Mouse (Mus musculus): ENCODE measurements around the gene Dhx37.
"Not testable (repeated sequence)": the region's sequence is repeated elsewhere in the genome, so short reads cannot be mapped to it uniquely, and the experiment has no call there.

Dhx37 gene

DNA sequence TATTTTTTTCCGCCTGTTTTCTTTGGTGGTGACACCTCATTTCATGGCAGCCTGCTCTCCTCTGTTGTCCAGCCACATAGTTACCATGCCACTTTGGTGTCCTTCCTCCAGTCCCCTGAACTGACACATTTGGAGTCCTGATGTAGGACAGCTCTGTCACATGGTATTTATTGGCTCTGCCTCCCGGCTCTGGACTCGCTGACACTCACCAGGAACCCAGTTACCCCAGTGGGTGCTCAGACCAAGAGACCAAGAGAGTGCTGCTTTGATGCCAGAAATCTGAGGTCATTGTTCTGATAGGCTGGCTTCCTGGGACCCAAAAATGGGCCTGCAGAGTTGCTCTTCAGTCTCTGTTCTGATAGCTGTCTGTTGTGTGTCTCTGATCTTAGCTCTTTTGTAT, 14.1 kb upstream of the Dhx37 start:
- no peak for DNase-seq

- DNase-seq: no peak
Observed at GRCm38 (mm10) chr5:125446344-125446743, 12.4 kb upstream of the Dhx37 start.

- DNase-seq: no peak
Observed at GRCm38 (mm10) chr5:125444554-125444953, 10.6 kb upstream of the Dhx37 start.

GRCm38 (mm10) chr5:125443915-125444314, 10.0 kb upstream of the Dhx37 start:
- DNase-seq: no peak

GRCm38 (mm10) chr5:125443335-125443734, 9.4 kb upstream of the Dhx37 start:
- DNase-seq: no peak

- DNase-seq: peak; percentile 33
Observed at GRCm38 (mm10) chr5:125442136-125442995, 8.4 kb upstream of the Dhx37 start.

DNA sequence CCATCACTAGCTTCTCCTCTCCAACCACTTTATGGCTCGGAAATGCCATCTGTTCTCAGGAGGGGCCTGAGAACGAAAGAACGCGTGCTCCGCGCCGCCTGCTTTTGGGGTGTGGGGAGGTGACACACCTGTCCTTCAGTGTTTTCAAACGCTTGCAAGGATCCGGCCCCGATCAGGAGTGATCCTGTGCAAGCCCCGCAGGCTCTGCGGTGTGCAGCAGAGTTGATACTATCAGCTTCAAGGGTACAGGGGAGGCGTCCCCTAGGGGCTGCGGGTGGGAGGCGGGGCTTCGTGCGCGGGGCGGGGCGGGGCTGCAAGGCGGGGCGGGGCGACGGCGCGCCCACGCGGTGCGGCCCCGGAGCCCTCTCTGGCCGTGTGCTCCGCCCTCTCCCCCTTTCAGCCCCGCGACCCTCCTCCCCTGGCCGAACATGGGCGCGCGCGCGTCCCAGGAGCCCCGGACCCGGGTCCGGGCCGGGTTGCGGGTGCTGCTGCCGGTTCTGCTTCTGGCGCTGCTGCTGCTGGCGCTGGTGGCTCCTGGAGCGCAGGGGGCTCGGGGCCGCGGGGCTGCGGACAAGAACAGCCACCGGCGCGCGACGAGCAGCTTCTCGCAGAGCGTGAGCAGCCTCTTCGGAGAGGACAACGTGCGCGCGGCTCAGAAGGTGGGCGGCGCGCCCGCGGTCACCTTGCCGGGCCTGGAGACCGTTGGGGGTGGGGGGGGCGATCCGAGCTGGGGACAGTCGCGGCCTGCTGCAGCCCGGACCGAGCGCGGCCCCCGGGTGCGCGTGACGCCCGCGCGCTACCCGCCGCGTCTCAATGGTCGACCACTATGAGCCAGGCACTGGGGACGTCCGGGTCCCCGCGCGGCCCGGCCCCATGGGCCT, 7.6 kb upstream of the Dhx37 start, which contains the start of gene Bri3bp:
TSS of gene Bri3bp (plus strand) at position 335 of the 881 bp plus-strand sequence.
- DNase-seq: peak; percentile 40

DNA sequence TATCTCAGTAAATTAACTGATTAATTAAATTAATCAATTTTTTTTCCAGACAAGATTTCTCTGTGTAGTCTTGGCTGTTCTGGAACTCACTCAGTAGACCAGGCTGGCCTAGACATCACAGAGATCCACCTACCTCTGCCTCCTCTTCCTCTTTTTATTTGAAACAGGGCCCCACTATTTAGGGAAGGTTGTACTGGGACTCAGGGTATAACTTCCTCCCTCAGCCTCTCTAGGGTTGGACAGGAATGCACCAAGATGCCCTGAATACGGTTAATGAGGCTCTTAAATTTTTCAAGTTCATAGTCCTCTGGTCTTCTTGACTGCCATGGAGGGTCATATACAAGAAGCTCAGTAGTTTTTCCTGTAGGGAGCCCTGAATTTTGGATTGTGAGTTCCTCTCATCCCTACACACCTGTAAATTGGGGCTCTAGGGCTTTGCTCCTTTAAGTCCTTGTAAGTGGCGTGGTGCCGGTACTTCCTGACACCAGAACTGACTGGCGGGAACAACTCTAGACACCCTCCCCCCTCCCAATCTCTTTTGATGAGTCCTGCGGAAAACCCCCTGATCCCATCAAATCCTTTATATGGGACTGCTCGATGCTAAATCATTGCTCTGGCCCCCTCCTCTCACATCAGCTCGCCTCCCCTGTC, 6.8 kb upstream of the Dhx37 start:
- DNase-seq: peak; percentile 23

- not testable (repeated sequence) for DNase-seq
Observed at GRCm38 (mm10) chr5:125434347-125434746, 426 bp upstream of the Dhx37 start.

- not testable (repeated sequence) for DNase-seq
Observed at GRCm38 (mm10) chr5:125432324-125432723, 1.6 kb downstream of the Dhx37 start.

- no peak for DNase-seq
Observed at GRCm38 (mm10) chr5:125426343-125426742, 7.6 kb downstream of the Dhx37 start.

DNA sequence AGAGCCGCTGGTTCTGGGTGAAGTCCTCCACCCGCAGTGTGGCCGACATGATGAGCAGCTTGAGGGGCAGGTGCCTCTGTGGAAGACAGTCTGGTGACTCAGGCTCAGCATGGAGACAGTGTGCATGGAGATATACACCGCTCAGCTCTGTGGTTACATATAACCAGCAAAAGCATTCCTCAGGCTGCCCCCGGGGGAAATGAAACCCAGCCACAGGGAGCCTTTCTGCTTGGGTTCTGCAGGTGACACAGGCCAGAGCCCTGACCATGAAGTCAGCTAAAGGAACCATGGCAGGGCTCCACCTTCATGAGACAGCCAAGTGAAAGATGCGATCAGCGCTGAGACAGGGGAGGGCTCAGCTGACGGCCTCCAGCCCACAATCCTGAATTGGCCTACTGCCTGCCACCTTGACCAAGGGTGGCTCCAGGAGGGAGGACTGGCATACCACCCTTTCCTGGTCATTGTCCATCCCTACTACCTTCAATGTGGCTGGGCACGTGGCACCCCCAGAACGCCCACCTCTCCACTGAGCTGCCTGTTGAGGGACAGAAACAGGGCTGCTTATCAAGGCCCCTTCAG, 8.1 kb downstream of the Dhx37 start:
- DNase-seq: no peak

DNA sequence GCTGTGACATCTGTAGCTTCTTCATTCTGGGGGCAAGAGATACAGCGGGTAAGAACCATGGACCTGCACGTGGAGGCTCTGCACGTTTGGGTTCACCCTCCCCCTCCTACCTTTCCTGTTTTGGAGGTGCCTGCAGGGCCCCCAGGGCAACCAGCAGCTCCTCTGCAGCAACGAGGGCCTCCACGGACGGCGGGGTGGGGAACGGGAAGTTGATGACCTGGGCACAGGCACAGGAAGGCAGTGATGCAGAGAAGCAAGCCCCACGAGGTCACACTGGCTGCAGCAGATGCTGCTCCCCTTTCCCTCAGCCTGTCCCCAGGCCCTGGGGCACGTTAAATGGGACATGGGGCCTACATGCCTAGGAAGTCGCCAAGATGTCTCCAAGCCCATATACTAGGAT, 14.8 kb downstream of the Dhx37 start:
- DNase-seq: no peak

DNA sequence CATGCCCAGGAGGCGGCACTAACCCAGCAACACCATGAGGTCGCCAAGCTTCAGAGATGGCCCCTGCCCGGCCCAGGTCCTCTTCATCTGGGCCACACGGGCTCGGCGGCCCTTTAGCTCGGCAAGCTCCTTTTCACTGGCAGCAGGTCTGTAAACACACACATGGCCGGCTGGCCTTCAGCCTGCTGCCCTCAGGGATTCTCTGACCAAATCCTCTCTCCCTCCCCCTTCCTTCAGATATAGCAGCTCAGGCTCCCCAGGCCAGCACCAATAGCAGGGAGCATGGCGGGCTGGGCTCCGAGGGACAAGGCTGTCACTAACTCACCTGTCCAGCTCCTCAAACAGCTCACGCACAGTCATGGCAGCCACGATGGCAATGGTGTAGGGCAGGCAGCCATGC, 15.3 kb downstream of the Dhx37 start:
- no peak for DNase-seq

DNA sequence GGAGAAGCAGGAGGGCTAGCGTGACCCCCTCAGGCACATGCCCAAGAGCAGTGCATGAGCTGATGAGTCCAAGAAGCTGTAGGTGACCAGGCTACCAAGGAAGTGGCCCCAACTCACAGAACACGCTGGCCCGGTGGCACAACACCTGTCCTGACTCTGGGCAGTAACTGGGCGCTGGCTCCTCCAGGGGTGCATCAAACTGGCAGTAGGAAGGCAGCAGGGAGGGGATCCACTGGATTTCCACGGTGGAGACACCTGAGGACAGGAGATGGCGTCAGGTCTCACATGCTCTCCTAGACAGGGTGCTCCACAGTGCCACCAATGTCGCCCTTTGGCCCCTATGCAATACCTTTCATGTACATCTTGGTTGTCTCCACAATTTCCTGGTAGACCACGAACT, 17.7 kb downstream of the Dhx37 start:
- DNase-seq: no peak

DNA sequence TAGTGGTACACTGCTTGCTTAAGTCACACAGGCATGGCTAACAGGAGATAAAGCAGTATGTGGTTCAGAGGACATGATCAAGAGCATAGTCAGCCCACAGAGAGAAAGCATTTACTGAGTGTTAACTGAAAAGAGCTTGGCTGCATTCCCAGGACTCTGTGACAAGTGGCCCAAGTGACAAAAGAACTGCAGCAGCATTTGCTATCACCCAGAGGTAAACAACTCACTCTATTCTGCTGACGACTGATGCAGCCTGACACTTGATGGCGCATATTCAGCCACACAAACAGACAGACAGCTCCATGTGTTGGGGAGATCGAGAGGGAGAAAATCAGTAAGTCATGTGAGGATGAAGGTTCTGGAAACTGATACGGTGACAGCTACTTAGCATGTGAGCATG, 20.2 kb downstream of the Dhx37 start:
- DNase-seq: no peak

- DNase-seq: not testable (repeated sequence)
Observed at GRCm38 (mm10) chr5:125412536-125412935, 21.4 kb downstream of the Dhx37 start.

DNA sequence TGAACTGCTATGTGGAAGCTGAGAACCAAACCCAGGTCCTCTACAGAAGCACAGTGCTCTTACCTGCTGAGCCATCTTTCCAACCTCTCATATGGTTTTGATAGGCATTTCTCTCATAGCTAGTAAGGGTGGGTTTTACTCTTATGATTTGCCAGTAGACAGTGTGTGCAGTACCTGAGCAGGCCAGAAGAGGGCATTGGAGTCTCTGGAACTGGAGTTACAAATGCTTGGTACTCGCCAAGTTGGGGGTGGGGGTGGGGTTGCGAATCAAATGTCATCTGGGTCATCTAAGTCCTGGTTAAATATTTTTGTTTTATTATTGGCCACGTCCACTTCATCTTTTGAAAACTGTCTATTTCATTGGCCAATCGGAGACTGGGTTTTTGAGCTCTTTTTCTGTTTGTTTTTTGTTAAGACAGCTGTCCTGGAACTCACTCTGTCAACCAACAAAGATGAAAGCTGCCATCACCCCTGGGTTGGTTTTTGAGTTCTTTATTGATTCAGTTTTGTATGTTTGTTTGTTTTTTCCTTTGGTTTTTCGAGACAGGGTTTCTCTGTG, 21.9 kb downstream of the Dhx37 start:
- DNase-seq: peak; percentile 85

DNA sequence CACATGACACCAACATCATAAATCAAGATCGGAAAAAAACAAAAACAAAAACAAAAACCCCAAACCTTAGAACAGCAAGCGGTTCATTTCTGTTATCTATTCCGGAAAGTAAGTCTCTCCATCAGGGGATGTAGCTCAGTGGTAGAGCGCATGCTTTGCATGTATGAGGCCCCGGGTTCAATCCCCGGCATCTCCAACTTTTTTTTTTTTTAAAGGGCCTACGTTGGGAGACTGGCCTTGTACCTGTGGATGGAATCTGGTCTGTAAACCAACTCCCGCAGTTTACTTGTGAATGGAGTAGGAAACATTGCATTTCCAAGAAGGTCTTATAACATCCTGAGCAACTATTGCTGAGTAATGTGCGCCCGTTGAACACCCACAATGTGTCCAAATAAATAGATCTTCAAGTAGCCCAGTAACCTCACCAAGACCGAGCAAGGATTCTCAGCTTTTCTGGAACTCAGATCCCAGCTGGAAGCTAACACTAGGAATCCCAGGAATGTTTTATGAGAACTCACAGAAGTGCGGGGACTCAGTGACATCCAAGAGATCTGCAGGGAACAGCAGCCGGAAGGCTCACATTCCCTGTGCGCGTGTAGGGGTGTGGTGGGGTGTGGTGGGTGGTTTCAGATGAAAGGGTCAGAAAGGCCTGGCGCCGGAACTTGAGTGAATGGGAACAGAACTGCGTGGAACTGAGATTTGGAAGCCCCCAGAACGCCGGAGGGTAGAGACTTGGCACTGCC, 24.4 kb downstream of the Dhx37 start:
- DNase-seq: peak; percentile 61

DNA sequence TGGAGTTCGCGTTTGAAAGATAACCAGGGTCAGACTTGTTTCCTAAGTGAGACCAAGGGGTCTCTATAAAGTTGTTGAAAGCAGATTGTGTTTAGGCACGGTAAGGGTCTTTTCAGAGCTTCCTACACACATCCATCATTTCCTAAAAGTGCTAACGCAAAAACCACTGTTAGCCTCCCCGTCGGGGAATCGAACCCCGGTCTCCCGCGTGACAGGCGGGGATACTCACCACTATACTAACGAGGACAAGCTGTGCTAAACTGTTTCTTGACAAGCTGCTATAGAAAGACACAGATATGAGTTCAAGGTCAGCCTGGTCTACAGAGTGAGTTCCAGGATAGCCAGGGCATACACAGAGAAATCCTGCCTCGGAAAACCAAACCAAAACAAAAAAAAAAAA, 25.1 kb downstream of the Dhx37 start:
- DNase-seq: peak; percentile 91

DNA sequence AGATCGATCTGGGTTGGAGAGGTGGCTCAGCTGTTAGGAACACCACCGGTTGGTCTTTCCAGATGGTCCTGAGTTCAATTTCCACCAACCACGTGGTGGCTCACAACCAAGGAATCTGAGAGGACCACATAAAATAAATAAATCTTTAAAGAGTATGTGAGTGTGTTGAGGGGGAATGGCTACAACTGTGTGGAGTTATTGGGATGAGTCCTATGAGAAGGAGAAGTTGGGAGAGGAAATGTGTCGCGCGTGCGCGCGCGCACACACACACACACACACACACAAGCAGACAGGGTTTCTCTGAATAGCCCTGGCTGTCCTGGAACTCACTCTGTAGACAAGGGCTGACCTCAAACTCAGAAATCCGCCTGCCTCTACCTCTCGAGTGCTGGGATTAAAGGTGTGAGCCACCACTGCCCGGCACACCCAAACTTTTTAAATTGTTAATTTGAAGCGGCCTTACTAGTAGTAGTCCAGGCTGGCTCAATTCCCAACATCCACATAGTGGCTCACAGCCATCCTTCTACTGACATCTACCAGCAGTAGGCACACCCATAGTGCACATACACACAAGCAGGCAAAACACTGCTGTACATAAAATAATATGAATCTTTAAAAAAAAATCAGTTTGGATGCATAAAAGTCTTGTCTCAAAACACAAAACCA, 25.9 kb downstream of the Dhx37 start:
- peak; percentile 20 for DNase-seq
